Mouse (Mus musculus): ENCODE data around the gene Smim12.

- TF ChIP-seq GATA1 (IDR thresholded peaks at IDR 0.05; ENCODE audit: borderline replicate concordance, low read length) (no peak), FLI1 (IDR thresholded peaks at IDR 0.05; ENCODE audit: low read length) (no peak)
These were observed 19.0 kb upstream of the Smim12 start for GRCm38 (mm10) chr4:127224444-127225100.

Measured in megakaryocyte, embryonic 14.5 days (primary cell).